Mouse (Mus musculus) kidney, adult 2 months (tissue): ENCODE data around the gene Gm9803. TPM values are rescaled to one million over a fixed set of nuclear protein-coding genes. Genes with fewer than 3 reads are reported as not detected.

Experiments
- DNase-seq: peaks from one replicate; pipeline ENCODE4 v3.0.0; 2021
- H3K27ac ChIP-seq: fragments of 200-500 bp; 2 replicates; pipeline ENCODE4 v1.5.1; 2012; ENCODE audit warnings: low read depth, low read length, control low read depth, inconsistent platforms; ENCODE audit not compliant: insufficient read depth
- H3K27me3 ChIP-seq: fragments of 200-500 bp; replicated peaks from 2 replicates; pipeline ENCODE4 v1.6.1; 2012; ENCODE audit warnings: mild to moderate bottlenecking, moderate library complexity, low read length, inconsistent platforms; ENCODE audit not compliant: control insufficient read depth, insufficient read depth
- H3K36me3 ChIP-seq: fragments of 200-500 bp; 2 replicates; pipeline ENCODE4 v1.6.1; 2012; ENCODE audit warnings: mild to moderate bottlenecking, moderate library complexity, low read length, inconsistent platforms; ENCODE audit not compliant: control insufficient read depth, insufficient read depth
- H3K4me1 ChIP-seq: fragments of 200-500 bp; 2 replicates; pipeline ENCODE4 v1.6.1; 2011; ENCODE audit warnings: low read length; ENCODE audit not compliant: control insufficient read depth, insufficient read depth
- H3K4me3 ChIP-seq: fragments of 200-500 bp; 2 replicates; pipeline ENCODE4 v1.5.1; 2011; ENCODE audit warnings: mild to moderate bottlenecking, low read depth, low read length, control low read depth; ENCODE audit not compliant: insufficient read depth
- CTCF ChIP-seq: fragments of 200-500 bp; conservative IDR thresholded peaks from 2 replicates; pipeline ENCODE4 v1.5.1; 2011; ENCODE audit warnings: low read depth, mild to moderate bottlenecking, control low read depth, low read length, moderate library complexity, mixed read lengths; ENCODE audit not compliant: insufficient read depth, insufficient read length
- POLR2A ChIP-seq: fragments of 200-500 bp; IDR thresholded peaks from one replicate; pipeline ENCODE4 v1.6.1; 2011; ENCODE audit warnings: low read depth, low read length, control low read depth
- WGBS: fragments of 180-500 bp; shearing (Covaris S2); methylation state at CpG from one replicate; pipeline ENCODE4 v1.1.7; 2018; 5-methylcytosine and 5-hydroxymethylcytosine counted together
- polyA plus RNA-seq: library from polyadenylated mRNA; depleted of rRNA; stranded (reverse); fragments of >200 nt; gene quantifications from 2 replicates; pipeline ENCODE4 v1.2.3, GENCODE M21; 2012; rRNA removed

Gene Gm9803
- polyA plus RNA-seq, 1 experiment, result 74.5 TPM

DNA sequence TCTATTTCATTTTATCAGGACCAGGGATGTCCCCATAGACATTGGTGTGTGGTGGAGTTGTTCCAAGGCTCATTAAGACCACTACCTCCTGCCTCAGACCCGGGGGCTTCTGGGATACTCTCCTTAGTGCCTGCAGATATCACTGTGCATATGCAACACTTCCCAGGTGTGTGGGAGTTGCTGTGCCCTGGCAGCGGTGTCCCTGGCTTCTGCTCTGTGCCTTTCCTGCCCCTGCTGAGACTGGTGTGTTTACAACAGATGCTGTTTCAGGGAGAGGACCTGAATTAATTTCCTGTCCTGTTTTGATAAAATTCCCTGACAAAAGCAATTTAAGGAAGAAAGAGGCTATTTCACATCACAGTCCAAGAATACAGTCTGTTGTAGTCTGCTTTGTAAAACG lies 27.0 kb downstream of the Gm9803 start:
- DNase-seq, result no peak
- TF ChIP-seq POLR2A, result no peak
- no peak overlapping the region for H3K4me3 ChIP-seq
- H3K4me1 ChIP-seq, result no peaks in the 10 kb centered on the region
- H3K27ac ChIP-seq, result no peak overlapping the region
- 42% methylated on average over 3 of the region's 3 CpGs for WGBS
- H3K36me3 ChIP-seq, result no peaks in the 10 kb centered on the region
- H3K27me3 ChIP-seq, result no peaks in the 10 kb centered on the region

DNA sequence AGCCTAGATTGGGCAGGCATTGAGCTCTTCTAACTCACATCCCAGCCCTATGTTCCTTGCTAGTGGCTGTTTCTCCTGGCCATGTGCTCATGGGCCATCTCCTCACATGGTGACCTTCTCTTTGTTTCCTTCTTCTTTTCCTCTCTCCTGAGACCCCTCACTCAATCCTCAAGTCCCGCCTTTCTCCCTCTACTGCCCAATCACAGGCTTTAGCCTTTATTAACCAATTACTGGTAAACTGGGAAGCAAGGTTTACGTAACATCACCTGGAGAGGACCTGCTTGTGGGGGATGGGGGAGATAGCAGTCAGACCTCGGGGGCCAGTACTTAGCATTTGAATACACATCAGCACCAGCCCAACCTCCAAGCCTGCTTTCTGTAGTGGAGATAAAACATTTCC lies 27.5 kb downstream of the Gm9803 start:
- Histone ChIP-seq H3K27ac (no peak overlapping the region), H3K36me3 (no peaks in the 10 kb centered on the region), H3K4me3 (no peak overlapping the region), H3K4me1 (no peaks in the 10 kb centered on the region), H3K27me3 (no peaks in the 10 kb centered on the region)
- no peak for TF ChIP-seq POLR2A
- no peak for DNase-seq
- 49% methylated on average over 3 of the region's 3 CpGs for WGBS

DNA sequence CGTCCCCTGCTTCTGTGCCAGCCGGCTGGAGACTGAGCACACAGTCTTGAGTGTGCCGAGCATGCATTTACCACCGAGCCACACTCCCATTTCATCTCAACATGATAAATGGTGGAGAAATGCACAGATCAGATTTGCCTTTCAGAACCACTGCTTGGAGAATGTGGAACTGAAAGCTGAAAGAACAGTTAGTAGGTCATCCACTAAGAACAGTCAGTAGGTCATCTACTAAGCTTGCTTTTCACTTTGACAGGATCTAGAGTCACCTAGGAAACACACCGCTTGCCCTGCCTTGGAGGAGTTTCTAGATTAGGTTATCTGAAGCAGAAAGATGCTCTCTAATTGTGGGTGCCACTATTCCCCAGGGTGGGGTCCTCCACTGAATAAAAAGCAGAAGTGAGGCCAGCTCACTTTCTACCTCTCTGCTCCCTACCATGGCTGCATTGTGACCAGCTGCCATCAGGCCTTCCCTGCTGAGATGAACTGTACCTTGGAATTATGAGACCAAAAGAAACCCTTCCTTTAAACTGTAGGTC lies 33.8 kb downstream of the Gm9803 start:
- Histone ChIP-seq H3K27me3 (no peaks in the 10 kb centered on the region), H3K27ac (no peak overlapping the region), H3K4me3 (no peak overlapping the region), H3K4me1 (no peaks in the 10 kb centered on the region), H3K36me3 (no peaks in the 10 kb centered on the region)
- 92% methylated on average over 5 of the region's 5 CpGs for WGBS
- TF ChIP-seq POLR2A, result no peak
- no peak for TF ChIP-seq CTCF
- no peak for DNase-seq

DNA sequence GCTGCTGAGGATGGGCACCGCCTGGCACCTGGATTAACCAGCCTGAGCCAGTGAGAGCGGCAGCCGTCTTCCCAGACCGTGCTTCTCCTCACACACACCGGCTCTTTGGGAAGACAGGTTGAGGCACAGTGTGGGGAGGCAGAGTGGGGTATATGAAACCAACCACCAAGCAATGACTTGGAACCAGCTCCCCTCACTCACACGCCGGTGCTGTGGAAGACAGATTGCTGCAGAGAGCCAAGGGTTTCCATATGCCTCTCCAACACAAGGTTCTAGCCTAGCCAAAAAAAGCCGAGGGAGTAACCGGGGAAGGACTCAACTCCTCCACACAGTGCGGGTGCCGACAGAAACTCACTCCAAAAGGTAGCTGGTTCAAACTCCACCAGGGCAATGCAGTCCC lies 35.4 kb downstream of the Gm9803 start:
- 63% methylated on average over 11 of the region's 11 CpGs for WGBS
- no peak for TF ChIP-seq CTCF
- no peak for TF ChIP-seq POLR2A
- Histone ChIP-seq H3K4me1 (no peaks in the 10 kb centered on the region), H3K4me3 (no peak overlapping the region), H3K36me3 (no peaks in the 10 kb centered on the region), H3K27me3 (no peaks in the 10 kb centered on the region), H3K27ac (no peak overlapping the region)
- no peak for DNase-seq

DNA sequence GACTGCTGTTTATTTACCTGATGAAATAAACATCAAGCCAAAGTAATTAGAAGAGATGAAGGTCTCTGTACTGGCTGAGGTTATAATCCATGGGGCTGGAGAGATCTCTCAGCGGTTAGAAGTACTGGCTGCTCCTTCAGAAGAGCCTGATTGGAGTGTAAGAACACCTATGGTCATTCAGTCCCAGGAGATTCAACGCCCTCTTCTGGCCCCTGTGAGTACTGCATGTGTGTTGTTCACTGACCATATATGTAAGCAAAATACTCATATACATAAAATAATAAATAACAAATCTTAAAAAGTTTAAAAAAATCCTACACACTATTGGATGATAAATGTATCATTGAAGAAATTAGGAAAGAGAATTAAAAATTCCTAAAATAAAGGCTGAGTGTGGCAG lies 36.9 kb downstream of the Gm9803 start:
- no peak overlapping the region for H3K27ac ChIP-seq
- DNase-seq, result no peak
- no peak overlapping the region for H3K4me3 ChIP-seq
- no peaks in the 10 kb centered on the region for H3K27me3 ChIP-seq
- 46% methylated on average over 2 of the region's 2 CpGs for WGBS
- no peaks in the 10 kb centered on the region for H3K4me1 ChIP-seq
- H3K36me3 ChIP-seq, result no peaks in the 10 kb centered on the region
- no peak for TF ChIP-seq POLR2A
- TF ChIP-seq CTCF, result 0 out of 2 replicates have a peak, but pooled peaks have one; percentile 24

DNA sequence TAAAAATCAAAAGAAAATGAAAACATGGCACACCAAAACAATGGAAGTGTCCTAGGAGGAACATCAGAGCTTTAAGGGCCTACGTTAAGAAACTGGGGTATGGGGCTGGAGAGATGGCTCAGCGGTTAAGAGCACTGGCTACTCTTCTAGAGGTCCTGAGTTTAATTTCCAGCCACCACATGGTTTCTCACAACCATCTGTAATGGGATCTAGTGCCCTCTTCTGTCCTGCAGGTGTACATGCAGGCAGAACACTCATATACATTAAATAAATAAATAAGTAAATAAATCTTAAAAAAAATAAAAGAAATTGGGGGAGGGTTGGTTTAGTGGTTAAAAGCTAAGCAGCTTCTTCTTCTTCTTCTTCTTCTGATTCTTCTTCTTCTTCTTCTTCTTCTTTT lies 37.4 kb downstream of the Gm9803 start:
- WGBS, result 94% methylated on average over 2 of the region's 2 CpGs

More for the DNA sequence above, 37.4 kb downstream of the Gm9803 start:
- no peaks in the 10 kb centered on the region for H3K27me3 ChIP-seq
- H3K27ac ChIP-seq, result no peak overlapping the region
- DNase-seq, result no peak
- no peak overlapping the region for H3K4me3 ChIP-seq
- no peaks in the 10 kb centered on the region for H3K36me3 ChIP-seq
- H3K4me1 ChIP-seq, result no peaks in the 10 kb centered on the region
- TF ChIP-seq POLR2A (no peak), CTCF (no peak)

Other genes starting within 250 kb of the Gm9803 start
- 3.8 TPM in 2 replicates for gene Bend3, start 45.3 kb upstream of the Gm9803 start, polyA plus RNA-seq
- 13.3 and 19.6 TPM in 2 replicates for gene 1700021F05Rik, start 16.9 kb downstream of the Gm9803 start, polyA plus RNA-seq
- 184 and 186 TPM in 2 replicates for gene Cd24a, start 54.2 kb downstream of the Gm9803 start, polyA plus RNA-seq